Mouse (Mus musculus): ENCODE results near the gene Clca2. TPM values are rescaled to one million over a fixed set of nuclear protein-coding genes. Genes with fewer than 3 reads are reported as not detected.
A peak's percentile ranks its signal among the peaks of the same experiment; 100 is the strongest.

Gene Clca2
- polyA plus RNA-seq (2016; fragmentation: Nextera tagmentation; extraction: Ambion mirVana) = 0.05 and 0.06 TPM in 2 replicates

- no peak for ATAC-seq (ENCODE audit: insufficient number of reproducible peaks, low FRiP score)
- WGBS = 70% methylated on average over 6 of the region's 6 CpGs
- Histone ChIP-seq H3K4me2 (no peak within 1 kb of the TSS), H3K4me1 (replicated peaks) (peaks cover 10% of the 10 kb centered on the region), H3K9me3 (replicated peaks) (no peaks in the 10 kb centered on the region), H3K27me3 (replicated peaks) (no peaks in the 10 kb centered on the region), H3K4me3 (no peak within 1 kb of the TSS), H3K9ac (no peak within 1 kb of the TSS), H3K27ac (ENCODE audit: poor library complexity, severe bottlenecking) (no peak within 1 kb of the TSS), H3K36me3 (no peaks in the 10 kb centered on the region)
These were observed at the start of gene Clca2 for GRCm38 (mm10) chr3:145099291-145099690. Gene Clca2, minus strand, starts transcription at chr3:145099443.

GRCm38 (mm10) chr3:145147952-145148351 is 48.7 kb upstream of the Clca2 start:
- no peaks in the 10 kb centered on the region for H3K4me1 ChIP-seq (replicated peaks)
- ATAC-seq (ENCODE audit: insufficient number of reproducible peaks, low FRiP score) = no peak

GRCm38 (mm10) chr3:145147483-145147882 is 48.2 kb upstream of the Clca2 start:
- no peaks in the 10 kb centered on the region for H3K9me3 ChIP-seq (replicated peaks)
- no peak overlapping the region for H3K4me2 ChIP-seq
- no peak overlapping the region for H3K4me3 ChIP-seq
- no peak overlapping the region for H3K9ac ChIP-seq
- WGBS = 67% methylated on average over 2 of the region's 2 CpGs
- no peak overlapping the region for H3K27ac ChIP-seq (ENCODE audit: poor library complexity, severe bottlenecking)
- no peaks in the 10 kb centered on the region for H3K27me3 ChIP-seq (replicated peaks)
- H3K4me1 ChIP-seq (replicated peaks) = no peaks in the 10 kb centered on the region
- ATAC-seq (ENCODE audit: insufficient number of reproducible peaks, low FRiP score) = no peak
- peaks cover 18% of the 10 kb centered on the region for H3K36me3 ChIP-seq

More at GRCm38 (mm10) chr3:145147952-145148351, 48.7 kb upstream of the Clca2 start:
- Histone ChIP-seq H3K36me3 (peaks cover 18% of the 10 kb centered on the region), H3K27ac (ENCODE audit: poor library complexity, severe bottlenecking) (no peak overlapping the region), H3K9ac (no peak overlapping the region), H3K4me2 (no peak overlapping the region), H3K27me3 (replicated peaks) (no peaks in the 10 kb centered on the region), H3K4me3 (no peak overlapping the region), H3K9me3 (replicated peaks) (no peaks in the 10 kb centered on the region)

- ATAC-seq (ENCODE audit: insufficient number of reproducible peaks, low FRiP score) = no peak
- Histone ChIP-seq H3K4me3 (no peak overlapping the region), H3K27ac (ENCODE audit: poor library complexity, severe bottlenecking) (no peak overlapping the region), H3K36me3 (peaks cover 18% of the 10 kb centered on the region), H3K9me3 (replicated peaks) (no peaks in the 10 kb centered on the region), H3K4me1 (replicated peaks) (no peaks in the 10 kb centered on the region), H3K27me3 (replicated peaks) (no peaks in the 10 kb centered on the region), H3K4me2 (no peak overlapping the region), H3K9ac (no peak overlapping the region)
- WGBS = 90% methylated on average over 9 of the region's 9 CpGs
These were observed 47.6 kb upstream of the Clca2 start for GRCm38 (mm10) chr3:145146871-145147270.

GRCm38 (mm10) chr3:145143856-145144255 is 44.6 kb upstream of the Clca2 start:
- no peaks in the 10 kb centered on the region for H3K27me3 ChIP-seq (replicated peaks)
- no peak overlapping the region for H3K4me2 ChIP-seq
- H3K9me3 ChIP-seq (replicated peaks) = no peaks in the 10 kb centered on the region
- H3K4me1 ChIP-seq (replicated peaks) = no peaks in the 10 kb centered on the region
- WGBS = 80% methylated on average over 10 of the region's 10 CpGs
- H3K9ac ChIP-seq = no peak overlapping the region
- peaks cover 4% of the 10 kb centered on the region; the same call in 1 of the 2 replicates for H3K36me3 ChIP-seq
- no peak overlapping the region for H3K4me3 ChIP-seq
- no peak for ATAC-seq (ENCODE audit: insufficient number of reproducible peaks, low FRiP score)
- H3K27ac ChIP-seq (ENCODE audit: poor library complexity, severe bottlenecking) = no peak overlapping the region

GRCm38 (mm10) chr3:145142925-145143324 is 43.7 kb upstream of the Clca2 start:
- Histone ChIP-seq H3K9me3 (replicated peaks) (no peaks in the 10 kb centered on the region), H3K27me3 (replicated peaks) (no peaks in the 10 kb centered on the region), H3K4me1 (replicated peaks) (no peaks in the 10 kb centered on the region), H3K27ac (ENCODE audit: poor library complexity, severe bottlenecking) (no peak overlapping the region), H3K4me2 (no peak overlapping the region), H3K36me3 (peaks cover 5% of the 10 kb centered on the region), H3K4me3 (no peak overlapping the region), H3K9ac (no peak overlapping the region)
- no peak for ATAC-seq (ENCODE audit: insufficient number of reproducible peaks, low FRiP score)

GRCm38 (mm10) chr3:145140236-145140635 is 41.0 kb upstream of the Clca2 start:
- 85% methylated on average over 4 of the region's 4 CpGs for WGBS
- Histone ChIP-seq H3K4me1 (replicated peaks) (no peaks in the 10 kb centered on the region), H3K27ac (ENCODE audit: poor library complexity, severe bottlenecking) (no peak overlapping the region), H3K4me3 (no peak overlapping the region), H3K4me2 (no peak overlapping the region), H3K9ac (no peak overlapping the region), H3K27me3 (replicated peaks) (no peaks in the 10 kb centered on the region), H3K9me3 (replicated peaks) (no peaks in the 10 kb centered on the region), H3K36me3 (peaks cover 3% of the 10 kb centered on the region)
- no peak for ATAC-seq (ENCODE audit: insufficient number of reproducible peaks, low FRiP score)

GRCm38 (mm10) chr3:145131210-145131868 is 32.1 kb upstream of the Clca2 start:
- no peak overlapping the region for H3K9ac ChIP-seq
- no peaks in the 10 kb centered on the region for H3K4me1 ChIP-seq (replicated peaks)
- ATAC-seq (ENCODE audit: insufficient number of reproducible peaks, low FRiP score) = no peak
- peaks cover 20% of the 10 kb centered on the region for H3K36me3 ChIP-seq
- H3K27me3 ChIP-seq (replicated peaks) = no peaks in the 10 kb centered on the region
- 28% methylated on average over 3 of the region's 3 CpGs for WGBS
- H3K4me3 ChIP-seq = no peak overlapping the region
- H3K9me3 ChIP-seq (replicated peaks) = no peaks in the 10 kb centered on the region
- no peak overlapping the region for H3K27ac ChIP-seq (ENCODE audit: poor library complexity, severe bottlenecking)
- no peak overlapping the region for H3K4me2 ChIP-seq

GRCm38 (mm10) chr3:145129356-145129755 is 30.1 kb upstream of the Clca2 start:
- H3K4me3 ChIP-seq = no peak overlapping the region
- H3K4me1 ChIP-seq (replicated peaks) = no peaks in the 10 kb centered on the region
- H3K27ac ChIP-seq (ENCODE audit: poor library complexity, severe bottlenecking) = no peak overlapping the region
- H3K9ac ChIP-seq = no peak overlapping the region
- H3K27me3 ChIP-seq (replicated peaks) = no peaks in the 10 kb centered on the region
- ATAC-seq (ENCODE audit: insufficient number of reproducible peaks, low FRiP score) = no peak
- H3K9me3 ChIP-seq (replicated peaks) = no peaks in the 10 kb centered on the region
- H3K4me2 ChIP-seq = no peak overlapping the region
- H3K36me3 ChIP-seq = peaks cover 27% of the 10 kb centered on the region

GRCm38 (mm10) chr3:145126618-145127017 is 27.4 kb upstream of the Clca2 start:
- H3K27me3 ChIP-seq (replicated peaks) = no peaks in the 10 kb centered on the region
- no peaks in the 10 kb centered on the region for H3K9me3 ChIP-seq (replicated peaks)
- H3K4me1 ChIP-seq (replicated peaks) = no peaks in the 10 kb centered on the region
- no peak overlapping the region for H3K27ac ChIP-seq (ENCODE audit: poor library complexity, severe bottlenecking)
- no peak for ATAC-seq (ENCODE audit: insufficient number of reproducible peaks, low FRiP score)
- no peak overlapping the region for H3K4me2 ChIP-seq
- H3K36me3 ChIP-seq = peaks cover 15% of the 10 kb centered on the region
- no peak overlapping the region for H3K9ac ChIP-seq
- 91% methylated on average over 2 of the region's 2 CpGs for WGBS
- H3K4me3 ChIP-seq = no peak overlapping the region

- whole genome bisulfite sequencing = 78% methylated on average over 7 of the region's 7 CpGs
- H3K4me2 ChIP-seq = peak overlapping the region; percentile 79
- no peaks in the 10 kb centered on the region for H3K36me3 ChIP-seq
- H3K9me3 ChIP-seq (replicated peaks) = no peaks in the 10 kb centered on the region
- no peak for ATAC-seq (ENCODE audit: insufficient number of reproducible peaks, low FRiP score)
- no peak overlapping the region for H3K27ac ChIP-seq (ENCODE audit: poor library complexity, severe bottlenecking)
- H3K4me3 ChIP-seq = peak overlapping the region; percentile 78
- H3K4me1 ChIP-seq (replicated peaks) = 0 out of 2 replicates have a peak, but pooled peaks cover 8% of the 10 kb centered on the region
- no peaks in the 10 kb centered on the region for H3K27me3 ChIP-seq (replicated peaks)
- no peak overlapping the region for H3K9ac ChIP-seq
These were observed 20.2 kb upstream of the Clca2 start for GRCm38 (mm10) chr3:145119425-145119824.

- WGBS = 5% methylated on average over 14 of the region's 14 CpGs
These were observed 19.7 kb upstream of the Clca2 start for GRCm38 (mm10) chr3:145119002-145119358.

More at GRCm38 (mm10) chr3:145119002-145119358, 19.7 kb upstream of the Clca2 start:
- Histone ChIP-seq H3K4me1 (replicated peaks) (0 out of 2 replicates have a peak, but pooled peaks cover 8% of the 10 kb centered on the region), H3K4me3 (peak overlapping the region; percentile 78), H3K27ac (ENCODE audit: poor library complexity, severe bottlenecking) (peak overlapping the region; percentile 97), H3K9me3 (replicated peaks) (no peaks in the 10 kb centered on the region), H3K27me3 (replicated peaks) (no peaks in the 10 kb centered on the region), H3K36me3 (no peaks in the 10 kb centered on the region), H3K9ac (peak overlapping the region; percentile 85), H3K4me2 (peak overlapping the region; percentile 79)
- peak; percentile 7; the same call in 1 of the 2 replicates for ATAC-seq (ENCODE audit: insufficient number of reproducible peaks, low FRiP score)
